Mouse (Mus musculus): ENCODE data around the gene Klhl8. TPM values are rescaled to one million over a fixed set of nuclear protein-coding genes. Genes with fewer than 3 reads are reported as not detected.

Klhl8 gene
- polyA plus RNA-seq, 1 experiment from 2014 or later = 9.7 TPM

- Histone ChIP-seq H3K27me3 (ENCODE audit: low read depth, poor library complexity, severe bottlenecking) (no peaks in the 10 kb centered on the region), H3K4me1 (peaks cover 11% of the 10 kb centered on the region)
Observed at GRCm38 (mm10) chr5:103813997-103814542, 97.0 kb downstream of the Klhl8 start.

GRCm38 (mm10) chr5:103813291-103813690 lies 97.8 kb downstream of the Klhl8 start:
- Histone ChIP-seq H3K27ac (no peak overlapping the region), H3K9me3 (replicated peaks) (no peaks in the 10 kb centered on the region), H3K27me3 (ENCODE audit: low read depth, poor library complexity, severe bottlenecking) (no peaks in the 10 kb centered on the region), H3K4me3 (no peak overlapping the region), H3K4me1 (peaks cover 13% of the 10 kb centered on the region), H3K36me3 (no peaks in the 10 kb centered on the region)
- no peak for DNase-seq (ENCODE audit: low spot score)
- 83% methylated on average over 5 of the region's 5 CpGs for WGBS

More at GRCm38 (mm10) chr5:103813997-103814542, 97.0 kb downstream of the Klhl8 start:
- DNase-seq (ENCODE audit: low spot score) = no peak
- no peaks in the 10 kb centered on the region for H3K9me3 ChIP-seq (replicated peaks)
- WGBS = 90% methylated on average over 12 of the region's 12 CpGs
- H3K27ac ChIP-seq = no peak overlapping the region
- H3K4me3 ChIP-seq = no peak overlapping the region
- no peaks in the 10 kb centered on the region for H3K36me3 ChIP-seq

Other genes with a start within 250 kb of the Klhl8 start
- 4.0 and 4.6 TPM in 2 replicates for gene Aff1, start 218.9 kb downstream of the Klhl8 start, polyA plus RNA-seq (2016; fragmentation: Nextera tagmentation; extraction: Ambion mirVana)
- gene Hsd17b13, start 66.2 kb upstream of the Klhl8 start, polyA plus RNA-seq (2016; fragmentation: Nextera tagmentation; extraction: Ambion mirVana) = not detected in 2 replicates
- gene Hsd17b11, start 110.7 kb upstream of the Klhl8 start, polyA plus RNA-seq (2016; fragmentation: Nextera tagmentation; extraction: Ambion mirVana) = 1.9 and 2.4 TPM in 2 replicates
- gene Nudt9, start 135.0 kb upstream of the Klhl8 start, polyA plus RNA-seq (2016; fragmentation: Nextera tagmentation; extraction: Ambion mirVana) = 63.0 and 63.8 TPM in 2 replicates
- gene Gm17660, start 166.3 kb upstream of the Klhl8 start, polyA plus RNA-seq (2016; fragmentation: Nextera tagmentation; extraction: Ambion mirVana) = not detected in 2 replicates
- gene Sparcl1, start 202.5 kb upstream of the Klhl8 start, polyA plus RNA-seq (2016; fragmentation: Nextera tagmentation; extraction: Ambion mirVana) = 9.4 and 17.1 TPM in 2 replicates